Mouse (Mus musculus): ENCODE data around the gene Gm10134. TPM values are rescaled to one million over a fixed set of nuclear protein-coding genes. Genes with fewer than 3 reads are reported as not detected.
A peak's percentile ranks its signal among the peaks of the same experiment; 100 is the strongest.

Gene Gm10134
- polyA plus RNA-seq, 1 experiment from 2014 or later: 8.5 TPM

DNA sequence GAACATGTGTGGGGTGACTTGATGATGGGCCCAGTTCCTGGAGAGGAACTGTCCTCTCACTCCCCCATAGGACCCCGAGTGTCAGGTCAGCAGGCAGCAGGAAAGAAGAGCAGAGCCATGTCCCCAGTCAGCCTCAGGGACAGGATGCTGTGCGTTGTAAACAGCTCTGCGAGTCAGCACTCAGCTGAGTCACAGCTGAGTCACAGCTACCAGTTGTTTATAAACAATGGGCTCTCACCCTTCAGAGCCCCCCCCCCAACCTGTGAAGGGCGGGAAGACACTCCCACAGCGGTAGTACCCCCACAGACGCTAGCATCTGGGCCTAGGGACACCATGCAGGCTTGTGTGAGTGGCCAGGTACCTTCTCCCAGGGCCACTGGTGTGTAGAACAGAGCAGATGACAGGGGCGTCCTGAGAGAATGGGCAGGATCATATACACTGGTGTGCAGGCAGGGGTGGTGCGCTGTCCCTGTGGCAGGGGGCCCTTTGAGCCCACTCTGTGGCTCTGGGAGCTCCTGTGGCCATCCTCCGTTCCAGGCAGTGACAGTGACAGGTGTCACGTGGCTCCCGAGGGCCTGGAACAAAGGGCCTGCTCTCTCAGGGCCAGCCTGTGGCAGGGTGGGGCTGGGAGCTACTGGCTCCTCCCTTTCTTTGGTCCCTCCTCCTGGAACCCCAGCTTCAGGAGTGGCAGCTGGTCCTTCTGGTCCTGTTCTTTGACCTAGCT is 19.5 kb downstream of the Gm10134 start:
- peak overlapping the region; percentile 28; the same call in 1 of the 2 replicates for H3K4me2 ChIP-seq
- H3K4me3 ChIP-seq (replicated peaks): no peak overlapping the region
- 0 out of 2 replicates have a peak overlapping the region, but pooled peaks have one; percentile 9 for H3K9ac ChIP-seq
- peak; percentile 78 for ATAC-seq (ENCODE audit: insufficient read depth, low FRiP score, low read depth)
- no peaks in the 10 kb centered on the region for H3K9me3 ChIP-seq
- peaks cover 35% of the 10 kb centered on the region for H3K4me1 ChIP-seq
- peak overlapping the region; percentile 91 for H3K27ac ChIP-seq
- H3K27me3 ChIP-seq (replicated peaks): no peaks in the 10 kb centered on the region
- 21% methylated on average over 11 of the region's 11 CpGs for WGBS
- H3K36me3 ChIP-seq: no peaks in the 10 kb centered on the region

DNA sequence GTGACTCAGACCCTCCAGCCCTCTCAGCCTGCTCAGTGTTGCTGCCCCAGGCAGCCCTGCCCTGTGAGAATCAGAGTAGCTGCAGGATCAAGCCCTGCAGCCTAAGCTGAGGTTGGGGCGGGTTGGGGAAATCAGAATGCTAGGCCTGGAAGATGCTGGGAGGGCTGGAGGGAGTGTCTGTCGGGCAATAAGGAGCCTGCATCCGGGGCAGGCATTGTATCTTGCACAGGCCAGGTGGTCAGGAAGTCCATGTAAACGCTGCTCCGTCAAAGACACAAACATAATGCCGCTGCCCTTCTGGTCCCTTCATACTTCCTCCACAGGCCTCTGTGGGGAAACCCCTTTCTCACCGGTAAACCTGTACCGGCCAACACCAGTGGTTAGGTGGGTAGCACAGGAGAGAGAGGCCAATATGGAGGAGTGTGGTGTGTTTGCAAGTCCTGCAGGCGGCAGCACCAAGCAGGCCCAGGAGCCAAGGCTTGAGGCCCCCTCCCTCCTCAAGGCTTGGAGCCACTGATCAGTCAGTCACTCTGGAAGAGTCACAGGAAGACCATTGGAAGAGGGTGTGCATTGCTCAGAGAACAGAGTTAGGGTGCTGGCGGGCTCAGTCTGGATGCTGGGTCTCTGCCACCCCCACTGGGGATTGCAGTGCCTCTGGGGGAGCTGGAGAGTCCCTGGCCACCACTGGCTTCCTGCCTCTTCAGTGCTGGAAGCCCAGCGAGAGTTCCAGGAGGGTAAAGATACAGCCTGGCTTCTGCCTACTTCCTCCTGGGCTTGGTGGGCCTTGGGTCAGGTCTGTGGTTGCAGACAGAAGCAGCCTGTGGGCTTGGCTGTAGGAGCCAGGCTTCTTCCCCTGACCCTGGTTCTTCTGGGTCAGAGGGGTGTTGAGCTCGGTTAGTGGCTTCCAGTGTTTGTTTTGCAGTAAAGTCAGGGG is 20.3 kb downstream of the Gm10134 start:
- peak overlapping the region; percentile 91 for H3K27ac ChIP-seq
- H3K4me1 ChIP-seq: peaks cover 35% of the 10 kb centered on the region
- H3K4me2 ChIP-seq: peak overlapping the region; percentile 28
- no peaks in the 10 kb centered on the region for H3K9me3 ChIP-seq
- H3K9ac ChIP-seq: no peak overlapping the region; the same call in 1 of the 2 replicates
- H3K36me3 ChIP-seq: no peaks in the 10 kb centered on the region
- 36% methylated on average over 12 of the region's 12 CpGs for WGBS
- H3K4me3 ChIP-seq (replicated peaks): no peak overlapping the region
- H3K27me3 ChIP-seq (replicated peaks): no peaks in the 10 kb centered on the region
- ATAC-seq (ENCODE audit: insufficient read depth, low FRiP score, low read depth): peak; percentile 4; the same call in 1 of the 2 replicates

DNA sequence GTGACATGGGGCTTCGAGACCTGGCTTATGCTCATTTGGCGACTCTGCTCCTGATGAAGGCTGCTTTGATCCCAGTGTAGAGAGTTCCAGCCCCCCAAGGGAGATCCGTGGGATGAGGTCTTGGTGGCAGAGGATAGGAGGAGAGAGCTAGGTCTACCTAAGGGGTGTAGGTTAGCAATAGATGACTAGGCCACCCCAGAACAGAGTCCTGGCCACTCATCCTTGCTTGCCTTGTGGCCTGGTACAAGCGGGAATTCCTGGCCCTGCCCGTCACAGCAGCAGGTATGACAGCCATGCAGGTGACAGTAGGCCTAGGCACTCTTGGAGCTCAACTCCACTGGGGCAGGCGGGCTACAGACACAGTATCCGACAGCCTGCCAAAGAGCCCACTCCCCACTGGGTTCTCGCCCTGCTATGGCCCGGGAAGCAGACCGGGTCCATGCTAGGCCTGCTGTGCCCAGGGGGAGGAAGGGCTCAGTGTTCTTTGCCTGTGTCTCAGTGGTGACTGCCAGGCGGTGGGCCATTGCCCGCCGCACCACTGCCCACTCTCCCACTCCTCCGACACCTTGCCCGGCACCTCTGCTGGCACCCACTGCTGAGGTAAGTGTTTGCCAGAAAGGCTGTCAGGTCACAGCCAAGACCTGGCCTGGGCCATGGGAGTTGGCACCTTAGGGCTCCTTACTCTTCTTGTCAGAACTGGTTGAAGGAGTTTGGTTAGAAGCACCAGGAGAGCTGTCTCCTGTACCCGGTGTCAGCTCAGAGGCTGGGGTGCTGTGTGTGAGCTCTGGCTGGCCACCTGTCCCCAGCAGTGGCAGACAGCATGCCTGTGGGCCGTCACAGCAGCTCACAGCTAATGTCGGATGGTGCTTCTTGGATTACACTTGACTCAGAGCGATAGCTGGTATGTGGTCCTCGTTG is 21.8 kb downstream of the Gm10134 start:
- Histone ChIP-seq H3K36me3 (no peaks in the 10 kb centered on the region), H3K9me3 (no peaks in the 10 kb centered on the region), H3K27me3 (replicated peaks) (no peaks in the 10 kb centered on the region), H3K4me3 (replicated peaks) (no peak overlapping the region), H3K27ac (no peak overlapping the region), H3K4me1 (peaks cover 38% of the 10 kb centered on the region), H3K4me2 (no peak overlapping the region), H3K9ac (no peak overlapping the region)
- ATAC-seq (ENCODE audit: insufficient read depth, low FRiP score, low read depth): no peak
- WGBS: 89% methylated on average over 20 of the region's 20 CpGs

DNA sequence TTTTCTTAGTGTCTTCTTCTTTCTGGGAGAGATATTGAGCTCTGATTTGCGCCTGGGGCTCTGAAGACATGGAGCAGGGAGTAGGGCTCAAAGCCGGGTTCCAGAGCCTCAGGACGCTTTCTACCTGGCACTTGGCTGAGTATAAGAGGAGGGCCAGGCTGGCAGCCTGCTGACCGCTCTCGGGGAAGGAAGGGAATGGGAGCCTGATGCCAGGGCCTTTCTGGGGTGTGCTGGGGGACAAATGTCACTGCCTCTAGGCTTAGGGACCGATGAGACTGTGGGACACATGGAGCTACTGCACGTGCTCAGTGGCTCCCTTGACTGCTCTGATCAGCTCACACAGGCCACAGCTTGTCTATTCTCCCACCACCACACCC is 22.4 kb downstream of the Gm10134 start:
- 92% methylated on average over 7 of the region's 7 CpGs for WGBS
- Histone ChIP-seq H3K27ac (no peak overlapping the region), H3K36me3 (no peaks in the 10 kb centered on the region), H3K4me3 (replicated peaks) (no peak overlapping the region), H3K4me1 (peaks cover 42% of the 10 kb centered on the region), H3K9me3 (no peaks in the 10 kb centered on the region), H3K9ac (no peak overlapping the region), H3K4me2 (no peak overlapping the region), H3K27me3 (replicated peaks) (no peaks in the 10 kb centered on the region)
- ATAC-seq (ENCODE audit: insufficient read depth, low FRiP score, low read depth): no peak

DNA sequence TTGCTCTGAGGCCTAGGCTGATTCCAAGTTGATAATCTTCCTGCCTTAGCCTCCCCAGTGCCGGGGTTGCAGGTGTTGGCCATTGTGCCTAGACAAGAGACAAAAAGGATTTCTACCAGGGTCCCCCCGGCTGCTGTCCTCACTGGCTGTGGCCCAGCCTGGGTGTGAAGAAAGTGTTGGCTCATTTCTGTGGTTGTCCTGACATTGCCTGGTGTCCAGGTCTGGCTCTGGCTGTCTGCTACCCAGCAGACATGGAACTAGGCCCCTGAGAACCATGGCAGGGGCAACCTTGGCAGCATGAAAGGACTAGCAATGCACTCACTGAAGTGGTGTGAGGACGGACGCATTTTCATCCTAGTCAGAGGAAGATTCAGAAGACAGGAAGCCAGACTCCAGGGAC is 24.0 kb downstream of the Gm10134 start:
- H3K36me3 ChIP-seq: no peaks in the 10 kb centered on the region
- peaks cover 42% of the 10 kb centered on the region for H3K4me1 ChIP-seq
- no peak overlapping the region for H3K4me2 ChIP-seq
- H3K27me3 ChIP-seq (replicated peaks): no peaks in the 10 kb centered on the region
- ATAC-seq (ENCODE audit: insufficient read depth, low FRiP score, low read depth): no peak
- no peak overlapping the region; the same call in 1 of the 2 replicates for H3K27ac ChIP-seq
- no peaks in the 10 kb centered on the region for H3K9me3 ChIP-seq
- no peak overlapping the region for H3K4me3 ChIP-seq (replicated peaks)
- no peak overlapping the region for H3K9ac ChIP-seq
- 76% methylated on average over 4 of the region's 4 CpGs for WGBS

DNA sequence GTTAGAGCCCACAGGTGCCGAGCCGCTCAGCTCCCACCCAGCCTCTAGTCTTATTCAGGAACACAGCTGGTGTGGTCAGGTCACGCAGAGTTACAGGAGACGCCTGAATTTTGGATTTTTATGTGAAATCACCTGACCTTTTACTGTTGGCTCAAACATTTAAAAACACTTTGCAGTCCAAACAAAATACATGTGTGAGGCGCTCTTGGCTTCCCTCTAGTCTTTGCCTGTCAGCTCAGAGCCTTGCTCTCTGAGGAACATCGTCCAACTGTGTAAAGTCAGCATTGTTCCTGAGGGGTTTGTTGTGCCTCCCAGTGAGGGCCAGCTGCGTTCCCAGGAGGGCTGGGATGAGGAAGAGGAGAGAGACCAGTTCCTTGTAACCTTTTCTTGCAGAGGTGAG is 24.4 kb downstream of the Gm10134 start:
- Histone ChIP-seq H3K27ac (no peak overlapping the region; the same call in 1 of the 2 replicates), H3K4me3 (replicated peaks) (no peak overlapping the region), H3K36me3 (no peaks in the 10 kb centered on the region), H3K9ac (no peak overlapping the region), H3K4me2 (no peak overlapping the region), H3K4me1 (peaks cover 42% of the 10 kb centered on the region), H3K9me3 (no peaks in the 10 kb centered on the region), H3K27me3 (replicated peaks) (no peaks in the 10 kb centered on the region)
- WGBS: 55% methylated on average over 7 of the region's 7 CpGs
- ATAC-seq (ENCODE audit: insufficient read depth, low FRiP score, low read depth): no peak

DNA sequence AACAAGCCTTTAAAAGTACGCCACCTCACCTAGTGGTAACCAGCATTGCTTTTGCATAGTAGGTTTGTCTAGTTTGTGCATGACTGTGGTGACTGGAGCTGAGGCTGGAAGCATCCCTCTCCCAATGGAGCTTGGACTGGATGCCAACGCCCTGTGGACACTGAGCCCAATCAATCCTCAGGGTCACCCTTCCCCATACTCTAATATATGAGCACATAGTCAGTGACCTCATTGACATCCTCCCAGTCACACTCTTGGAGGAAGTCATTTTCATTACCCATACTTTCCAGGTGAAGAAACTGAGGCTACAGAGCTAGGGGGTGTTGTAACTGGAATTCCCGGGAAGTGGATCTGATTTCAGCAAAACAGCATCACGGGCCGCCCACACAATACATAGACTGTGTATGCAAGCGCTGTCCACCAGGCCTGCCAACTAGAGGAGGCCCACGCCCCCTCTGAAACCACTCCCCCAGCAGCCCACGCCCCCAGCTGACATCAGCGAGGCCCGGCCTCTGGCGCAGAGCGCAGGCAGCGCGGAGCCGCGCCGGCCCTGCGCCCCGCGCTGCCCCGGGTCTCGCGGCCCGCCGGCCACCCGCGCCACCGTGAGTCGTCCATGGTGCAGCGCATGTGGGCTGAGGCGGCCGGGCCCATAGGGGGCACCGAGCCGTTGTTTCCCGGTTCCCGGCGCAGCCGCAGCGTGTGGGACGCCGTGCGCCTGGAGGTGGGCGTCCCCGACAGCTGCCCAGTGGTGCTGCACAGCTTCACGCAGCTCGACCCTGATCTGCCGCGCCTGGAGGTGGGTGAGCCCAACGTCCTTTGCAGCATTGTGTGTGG is 27.3 kb downstream of the Gm10134 start:
- H3K27me3 ChIP-seq (replicated peaks): no peaks in the 10 kb centered on the region
- ATAC-seq (ENCODE audit: insufficient read depth, low FRiP score, low read depth): peak; percentile 89
- H3K4me3 ChIP-seq (replicated peaks): peak overlapping the region; percentile 69
- H3K4me2 ChIP-seq: peak overlapping the region; percentile 87
- H3K4me1 ChIP-seq: peaks cover 54% of the 10 kb centered on the region
- H3K36me3 ChIP-seq: no peaks in the 10 kb centered on the region
- H3K9ac ChIP-seq: peak overlapping the region; percentile 64
- peak overlapping the region; percentile 82 for H3K27ac ChIP-seq
- 3% methylated on average over 49 of the region's 49 CpGs for WGBS
- H3K9me3 ChIP-seq: no peaks in the 10 kb centered on the region

DNA sequence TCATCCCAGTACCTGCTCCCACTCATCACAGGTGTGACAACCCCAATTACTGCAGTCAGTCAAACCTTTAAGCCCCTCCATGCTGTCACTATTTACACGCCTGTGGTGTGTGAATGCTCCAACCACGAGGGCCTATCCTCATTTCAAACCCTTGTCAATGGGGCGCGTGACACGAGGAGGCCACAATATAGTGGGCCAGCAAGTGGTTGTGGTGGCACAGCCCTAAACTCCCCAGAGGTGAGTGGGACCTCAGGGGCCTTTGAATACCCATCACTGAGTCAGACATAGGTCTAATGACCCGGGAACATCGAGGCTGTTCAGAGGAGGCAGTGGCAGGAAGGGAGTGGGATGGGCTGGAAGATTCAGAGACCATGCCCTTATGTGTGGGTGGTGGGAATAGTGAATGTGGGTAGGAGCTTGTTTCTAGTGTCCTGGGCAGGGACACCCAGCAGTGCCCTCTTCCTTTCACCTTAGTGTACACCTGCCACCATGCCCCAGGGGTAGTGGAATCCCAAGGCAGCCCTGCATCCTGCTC is 28.1 kb downstream of the Gm10134 start:
- 73% methylated on average over 7 of the region's 7 CpGs for WGBS
- ATAC-seq (ENCODE audit: insufficient read depth, low FRiP score, low read depth): no peak
- H3K36me3 ChIP-seq: no peaks in the 10 kb centered on the region

DNA sequence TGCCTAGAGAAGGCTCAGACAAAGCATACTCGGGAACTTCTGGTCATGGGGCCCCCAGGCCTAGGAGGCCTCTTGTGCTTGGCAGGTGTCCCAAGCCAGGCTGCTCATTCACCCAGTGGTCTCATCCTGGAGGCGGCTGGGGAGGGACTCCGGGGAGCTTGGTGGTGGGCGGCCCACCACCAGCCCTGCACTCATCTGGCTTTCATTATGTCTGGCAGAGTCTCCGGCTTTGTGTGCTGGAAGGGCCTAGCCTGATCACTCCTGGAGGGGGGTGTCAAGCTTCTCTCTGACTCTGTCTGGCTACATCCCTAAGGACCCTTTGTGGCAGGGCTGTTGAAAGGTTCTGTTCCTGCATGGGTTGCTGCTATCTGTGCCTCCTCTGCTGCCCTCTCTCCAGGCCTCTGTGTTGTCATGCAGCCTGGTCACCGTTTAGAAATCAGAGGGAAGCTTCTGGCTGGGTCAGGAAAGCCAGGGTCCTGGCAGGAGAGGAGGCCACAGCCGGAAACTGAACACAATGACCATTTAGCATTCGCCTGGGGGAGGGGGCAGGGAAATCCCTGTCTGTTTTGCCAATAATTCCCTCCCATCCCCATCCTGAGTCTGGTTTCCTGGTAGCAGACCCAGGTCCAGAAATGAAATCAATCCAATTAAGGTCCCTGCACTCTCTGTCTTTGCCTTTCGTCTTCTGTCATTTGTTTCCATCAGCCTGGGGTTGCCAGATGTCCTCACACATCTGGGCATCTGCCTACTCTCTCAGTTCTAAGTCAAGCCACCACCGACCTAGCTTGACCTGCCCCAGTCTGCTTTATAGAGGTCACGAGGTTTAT is 28.8 kb downstream of the Gm10134 start:
- peaks cover 69% of the 10 kb centered on the region for H3K4me1 ChIP-seq

More for the DNA sequence above, 28.1 kb downstream of the Gm10134 start:
- H3K9me3 ChIP-seq: no peaks in the 10 kb centered on the region
- H3K4me3 ChIP-seq (replicated peaks): peak overlapping the region; percentile 69
- H3K27me3 ChIP-seq (replicated peaks): no peaks in the 10 kb centered on the region
- peak overlapping the region; percentile 64 for H3K9ac ChIP-seq
- H3K4me2 ChIP-seq: peak overlapping the region; percentile 87
- H3K4me1 ChIP-seq: peaks cover 62% of the 10 kb centered on the region
- H3K27ac ChIP-seq: peak overlapping the region; percentile 82

DNA sequence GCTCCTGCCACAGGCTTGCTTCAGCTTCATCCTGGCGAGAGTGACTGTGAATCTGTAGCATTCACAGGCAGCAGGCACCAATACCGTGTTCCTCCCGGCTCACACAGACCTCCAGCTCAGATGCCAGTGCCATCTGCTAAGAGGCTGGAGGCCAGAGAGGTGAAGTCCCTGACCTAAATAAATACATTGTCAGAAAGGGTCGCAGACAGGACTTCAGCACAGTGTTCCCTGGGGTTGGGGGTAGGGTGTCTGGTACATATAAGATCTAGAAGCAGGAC is 29.3 kb downstream of the Gm10134 start:
- WGBS: 51% methylated on average over 4 of the region's 4 CpGs
- ATAC-seq (ENCODE audit: insufficient read depth, low FRiP score, low read depth): no peak
- H3K4me1 ChIP-seq: peaks cover 74% of the 10 kb centered on the region
- H3K9me3 ChIP-seq: no peaks in the 10 kb centered on the region
- no peaks in the 10 kb centered on the region for H3K27me3 ChIP-seq (replicated peaks)
- H3K4me2 ChIP-seq: peak overlapping the region; percentile 87; the same call in 1 of the 2 replicates
- peak overlapping the region; percentile 82 for H3K27ac ChIP-seq
- no peaks in the 10 kb centered on the region for H3K36me3 ChIP-seq
- H3K4me3 ChIP-seq (replicated peaks): no peak overlapping the region
- no peak overlapping the region for H3K9ac ChIP-seq

More for the DNA sequence above, 28.8 kb downstream of the Gm10134 start:
- Histone ChIP-seq H3K36me3 (no peaks in the 10 kb centered on the region), H3K9ac (no peak overlapping the region), H3K4me2 (peak overlapping the region; percentile 87), H3K27ac (peak overlapping the region; percentile 82), H3K9me3 (no peaks in the 10 kb centered on the region), H3K27me3 (replicated peaks) (no peaks in the 10 kb centered on the region), H3K4me3 (replicated peaks) (peak overlapping the region; percentile 69)
- ATAC-seq (ENCODE audit: insufficient read depth, low FRiP score, low read depth): 0 out of 2 replicates have a peak, but pooled peaks have one; percentile 5
- WGBS: 41% methylated on average over 11 of the region's 11 CpGs
